Mouse (Mus musculus) liver, embryonic 14.5 days (tissue): ENCODE results near the gene Adgrl3.

Experiments used
- CTCF ChIP-seq: IDR thresholded peaks from 2 replicates; pipeline ENCODE4 v1.5.1; 2016; ENCODE audit warnings: antibody characterized with exemption, low read depth, control low read depth
- EP300 ChIP-seq: IDR thresholded peaks from 2 replicates; pipeline ENCODE4 v1.6.1; 2016; ENCODE audit warnings: antibody characterized with exemption, low read depth

GRCm38 (mm10) chr5:81832076-81832475, 812.1 kb downstream of the Adgrl3 start:
- TF ChIP-seq EP300 (no peak), CTCF (no peak)
